Mouse (Mus musculus) forebrain, embryonic 15.5 days (tissue): ENCODE data around the gene Magix. TPM values are rescaled to one million over a fixed set of nuclear protein-coding genes. Genes with fewer than 3 reads are reported as not detected.

Experiments used
- ATAC-seq: fragments of 200-750 bp; cut with Nextera tagmentation; replicated peaks from 2 replicates; pipeline ENCODE4 v1.8.0; 2017; ENCODE audit warnings: mild to moderate bottlenecking, moderate TSS enrichment, moderate library complexity
- H3K27ac ChIP-seq: fragments of 300-500 bp; sonication (generic); replicated peaks from 2 replicates; pipeline ENCODE4 v1.5.1; 2015; ENCODE audit warnings: mild to moderate bottlenecking, inconsistent platforms
- H3K27me3 ChIP-seq: fragments of 300-500 bp; sonication (generic); 2 replicates; pipeline ENCODE4 v1.6.1; 2015; ENCODE audit warnings: inconsistent platforms
- H3K36me3 ChIP-seq: fragments of 300-500 bp; sonication (generic); 2 replicates; pipeline ENCODE4 v1.6.1; 2015; ENCODE audit warnings: mild to moderate bottlenecking, inconsistent platforms
- H3K4me1 ChIP-seq: fragments of 300-500 bp; sonication (generic); 2 replicates; pipeline ENCODE4 v1.6.1; 2015; ENCODE audit warnings: inconsistent platforms
- H3K4me2 ChIP-seq: fragments of 300-500 bp; sonication (generic); replicated peaks from 2 replicates; pipeline ENCODE4 v1.6.1; 2015; ENCODE audit warnings: mild to moderate bottlenecking, inconsistent platforms
- H3K4me3 ChIP-seq: fragments of 300-500 bp; sonication (generic); 2 replicates; pipeline ENCODE4 v1.5.1; 2015; ENCODE audit warnings: mild to moderate bottlenecking, inconsistent platforms
- H3K9ac ChIP-seq: fragments of 300-500 bp; sonication (generic); replicated peaks from 2 replicates; pipeline ENCODE4 v1.6.1; 2015; ENCODE audit warnings: mild to moderate bottlenecking, inconsistent platforms
- H3K9me3 ChIP-seq: fragments of 300-500 bp; sonication (generic); 2 replicates; pipeline ENCODE4 v1.6.1; 2016; ENCODE audit warnings: inconsistent platforms
- WGBS: fragments of 180-500 bp; shearing (Covaris S2); methylation state at CpG from one replicate; pipeline ENCODE4 v1.1.7; 2015; ENCODE audit warnings: mixed read lengths; 5-methylcytosine and 5-hydroxymethylcytosine counted together
- polyA plus RNA-seq: library from polyadenylated mRNA; unstranded; fragments of >200 nt; fragmentation: Nextera tagmentation; extraction: Ambion mirVana; gene quantifications from 2 replicates; pipeline ENCODE4 v1.2.1, GENCODE M21; 2015

Gene Magix
- polyA plus RNA-seq, 1 experiment from 2014 or later, result 0.11 TPM

- no peak for ATAC-seq
- Histone ChIP-seq H3K27me3 (no peaks in the 10 kb centered on the region), H3K9ac (no peak overlapping the region), H3K9me3 (no peaks in the 10 kb centered on the region), H3K4me1 (peaks cover 18% of the 10 kb centered on the region), H3K36me3 (peaks cover 8% of the 10 kb centered on the region; the same call in 1 of the 2 replicates), H3K4me3 (no peak overlapping the region), H3K27ac (no peak overlapping the region), H3K4me2 (no peak overlapping the region)
- WGBS, result 9% methylated on average over 5 of the region's 5 CpGs
Observed at GRCm38 (mm10) chrX:7645349-7645748, 35.7 kb downstream of the Magix start.

DNA sequence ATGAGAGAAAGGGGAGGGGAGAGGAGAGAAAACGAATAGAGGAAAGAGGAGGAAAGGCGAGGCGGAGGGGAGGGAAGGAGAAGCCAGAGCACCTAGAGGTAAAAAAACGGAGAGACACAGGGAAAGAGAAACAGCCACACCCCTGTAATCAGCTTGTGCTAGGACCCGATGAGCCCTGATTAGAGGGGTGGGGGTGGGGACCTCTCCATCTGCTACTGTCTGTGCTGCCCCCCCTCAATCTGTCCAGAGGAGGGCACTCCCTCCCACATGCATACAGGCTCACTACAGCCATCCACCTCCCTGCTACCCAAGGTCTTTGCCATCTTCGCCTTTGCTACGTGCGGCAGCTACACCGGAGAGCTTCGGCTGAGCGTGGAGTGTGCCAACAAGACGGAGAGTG is 40.3 kb downstream of the Magix start:
- no peaks in the 10 kb centered on the region for H3K9me3 ChIP-seq
- WGBS, result 53% methylated on average over 10 of the region's 12 CpGs
- peak overlapping the region; percentile 22 for H3K4me3 ChIP-seq
- H3K27me3 ChIP-seq, result no peaks in the 10 kb centered on the region
- 0 out of 2 replicates have a peak overlapping the region, but pooled peaks have one; percentile 4 for H3K27ac ChIP-seq
- 0 out of 2 replicates have a peak, but pooled peaks have one; percentile 15 for ATAC-seq
- H3K4me2 ChIP-seq, result peak overlapping the region; percentile 54
- H3K4me1 ChIP-seq, result peaks cover 11% of the 10 kb centered on the region
- peaks cover 8% of the 10 kb centered on the region; the same call in 1 of the 2 replicates for H3K36me3 ChIP-seq
- H3K9ac ChIP-seq, result peak overlapping the region; percentile 23

- peak; percentile 26 for ATAC-seq
- Histone ChIP-seq H3K9me3 (no peaks in the 10 kb centered on the region), H3K9ac (peak overlapping the region; percentile 67), H3K4me2 (peak overlapping the region; percentile 54), H3K27ac (peak overlapping the region; percentile 86), H3K36me3 (peaks cover 6% of the 10 kb centered on the region; the same call in 1 of the 2 replicates), H3K4me1 (peaks cover 11% of the 10 kb centered on the region), H3K27me3 (no peaks in the 10 kb centered on the region), H3K4me3 (peak overlapping the region; percentile 60)
- 22% methylated on average over 13 of the region's 13 CpGs for WGBS
Observed at GRCm38 (mm10) chrX:7639536-7640325, 41.3 kb downstream of the Magix start.

- Histone ChIP-seq H3K4me1 (peaks cover 11% of the 10 kb centered on the region), H3K9ac (peak within 1 kb of the TSS; percentile 67), H3K9me3 (no peaks in the 10 kb centered on the region), H3K36me3 (no peaks in the 10 kb centered on the region; the same call in 1 of the 2 replicates), H3K27ac (peak within 1 kb of the TSS; percentile 86), H3K4me3 (peak within 1 kb of the TSS; percentile 60), H3K4me2 (peak within 1 kb of the TSS; percentile 54), H3K27me3 (no peaks in the 10 kb centered on the region)
- 11% methylated on average over 42 of the region's 42 CpGs for WGBS
- ATAC-seq, result peak; percentile 87
Observed at GRCm38 (mm10) chrX:7638401-7639091, 42.5 kb downstream of the Magix start, which contains the start of gene Syp. Syp (plus strand) TSS chrX:7638471.

DNA sequence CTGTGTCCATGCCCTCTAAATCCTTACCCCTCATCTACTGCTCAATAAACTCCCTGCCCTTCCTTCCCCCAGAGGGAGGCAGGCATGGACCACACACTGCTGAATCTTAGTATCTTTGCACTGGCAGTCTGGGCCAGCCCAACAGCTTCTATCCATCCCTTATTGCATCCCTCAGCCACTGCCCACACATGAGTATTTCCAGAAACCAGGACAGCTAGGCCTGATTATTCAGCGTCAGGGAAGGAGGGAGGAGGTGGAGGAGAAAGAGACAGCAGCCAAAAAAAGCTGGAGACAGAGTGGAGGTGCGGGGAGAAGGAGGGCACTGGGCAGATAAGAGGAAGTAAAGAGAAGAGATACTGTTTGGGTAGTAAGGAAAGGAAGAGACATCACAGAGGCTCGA is 46.0 kb downstream of the Magix start:
- H3K27me3 ChIP-seq, result no peaks in the 10 kb centered on the region
- 75% methylated on average over 3 of the region's 3 CpGs for WGBS
- ATAC-seq, result no peak

GRCm38 (mm10) chrX:7632560-7632959 is 48.5 kb downstream of the Magix start:
- H3K4me1 ChIP-seq, result no peaks in the 10 kb centered on the region
- 91% methylated on average over 6 of the region's 6 CpGs for WGBS
- H3K9me3 ChIP-seq, result no peaks in the 10 kb centered on the region
- H3K36me3 ChIP-seq, result no peaks in the 10 kb centered on the region
- no peak for ATAC-seq
- no peak overlapping the region for H3K9ac ChIP-seq
- no peak overlapping the region for H3K4me2 ChIP-seq
- H3K4me3 ChIP-seq, result no peak overlapping the region
- no peak overlapping the region for H3K27ac ChIP-seq
- no peaks in the 10 kb centered on the region for H3K27me3 ChIP-seq

More for the DNA sequence above, 46.0 kb downstream of the Magix start:
- no peak overlapping the region for H3K27ac ChIP-seq
- no peaks in the 10 kb centered on the region for H3K9me3 ChIP-seq
- no peaks in the 10 kb centered on the region for H3K36me3 ChIP-seq
- H3K9ac ChIP-seq, result no peak overlapping the region
- H3K4me3 ChIP-seq, result no peak overlapping the region
- H3K4me1 ChIP-seq, result peaks cover 5% of the 10 kb centered on the region; the same call in 1 of the 2 replicates
- H3K4me2 ChIP-seq, result no peak overlapping the region

Other genes with a start within 250 kb of the Magix start
- gene Foxp3, start 107.6 kb downstream of the Magix start, polyA plus RNA-seq, result 0.05 and 0.10 TPM in 2 replicates
- 4.8 and 4.9 TPM in 2 replicates for gene Ppp1r3f, start 107.0 kb downstream of the Magix start, polyA plus RNA-seq
- gene Ccdc22, start 75.7 kb downstream of the Magix start, polyA plus RNA-seq, result 40.5 and 42.4 TPM in 2 replicates
- 0.05 and 0.19 TPM in 2 replicates for gene Cacna1f, start 74.2 kb downstream of the Magix start, polyA plus RNA-seq
- gene Syp, start 42.8 kb downstream of the Magix start, polyA plus RNA-seq, result 109 and 120 TPM in 2 replicates
- gene Prickle3, start 24.0 kb downstream of the Magix start, polyA plus RNA-seq, result 1.3 and 1.9 TPM in 2 replicates
- 36.8 and 40.0 TPM in 2 replicates for gene Plp2, start 9.9 kb downstream of the Magix start, polyA plus RNA-seq
- gene Gpkow, start 15.9 kb upstream of the Magix start, polyA plus RNA-seq, result 47.4 and 50.2 TPM in 2 replicates
- 38.0 and 43.1 TPM in 2 replicates for gene Wdr45, start 33.1 kb upstream of the Magix start, polyA plus RNA-seq
- gene Gm45208, start 41.0 kb upstream of the Magix start, polyA plus RNA-seq, result 0.84 TPM in 1 of 2 replicates, not detected in the other
- 104 and 107 TPM in 2 replicates for gene Praf2, start 47.2 kb upstream of the Magix start, polyA plus RNA-seq
- gene Ccdc120, start 69.7 kb upstream of the Magix start, polyA plus RNA-seq, result 55.5 and 63.3 TPM in 2 replicates
- gene Tfe3, start 81.3 kb upstream of the Magix start, polyA plus RNA-seq, result 21.8 and 23.4 TPM in 2 replicates
- 77.6 and 78.5 TPM in 2 replicates for gene Gripap1, start 108.5 kb upstream of the Magix start, polyA plus RNA-seq
- gene Kcnd1, start 141.0 kb upstream of the Magix start, polyA plus RNA-seq, result 2.8 and 3.1 TPM in 2 replicates
- gene Otud5, start 160.1 kb upstream of the Magix start, polyA plus RNA-seq, result 53.8 and 55.8 TPM in 2 replicates
- 16.3 and 17.6 TPM in 2 replicates for gene Pim2, start 197.0 kb upstream of the Magix start, polyA plus RNA-seq
- 44.5 and 45.0 TPM in 2 replicates for gene Slc35a2, start 202.8 kb upstream of the Magix start, polyA plus RNA-seq
- 207 and 210 TPM in 2 replicates for gene Pqbp1, start 218.0 kb upstream of the Magix start, polyA plus RNA-seq
- 160 and 165 TPM in 2 replicates for gene Timm17b, start 218.1 kb upstream of the Magix start, polyA plus RNA-seq
- gene Gm10491, start 226.6 kb upstream of the Magix start, polyA plus RNA-seq, result not detected in 2 replicates
- not detected in 2 replicates for gene Gm10490, start 228.3 kb upstream of the Magix start, polyA plus RNA-seq
- gene Pcsk1n, start 238.6 kb upstream of the Magix start, polyA plus RNA-seq, result 131 and 141 TPM in 2 replicates
- gene Eras, start 247.4 kb upstream of the Magix start, polyA plus RNA-seq, result not detected in 2 replicates